Mouse (Mus musculus) inflammation-experienced regulatory T-cells, adult 6 months (primary cell): ENCODE results near the gene Usp32. TPM values are rescaled to one million over a fixed set of nuclear protein-coding genes. Genes with fewer than 3 reads are reported as not detected.

Source experiments
- ATAC-seq: one replicate; pipeline ENCODE4 v1.8.0; 2017
- polyA plus RNA-seq, 3 experiments: library from polyadenylated mRNA; unstranded; fragments of 100-300 nt; shearing (Covaris generic); gene quantifications; one replicate each; pipeline ENCODE4 v1.2.1; 2017

The Usp32 gene
- polyA plus RNA-seq, 3 experiments from 2014 or later: 5.2 to 9.4 (median 8.8) TPM

GRCm38 (mm10) chr11:84947206-84947605 lies 192.8 kb downstream of the Usp32 start:
- no peak for ATAC-seq

- no peak for ATAC-seq
Measured at GRCm38 (mm10) chr11:84945841-84946240, 194.1 kb downstream of the Usp32 start.

GRCm38 (mm10) chr11:84944639-84945435 lies 195.1 kb downstream of the Usp32 start:
- ATAC-seq: no peak

GRCm38 (mm10) chr11:84943948-84944347 lies 196.0 kb downstream of the Usp32 start:
- ATAC-seq: no peak

GRCm38 (mm10) chr11:84940140-84940539 lies 199.8 kb downstream of the Usp32 start:
- ATAC-seq: no peak

GRCm38 (mm10) chr11:84939508-84940053 lies 200.4 kb downstream of the Usp32 start:
- no peak for ATAC-seq

Other genes with a start within 250 kb of the Usp32 start
- 10 to 100 TPM; 35.6 to 37.3 (median 36.7) TPM for gene Znhit3, start 223.8 kb downstream of the Usp32 start, polyA plus RNA-seq
- gene Car4, start 182.4 kb downstream of the Usp32 start, polyA plus RNA-seq: not detected
- gene 1700125H20Rik, start 30.2 kb upstream of the Usp32 start, polyA plus RNA-seq: not detected
- gene Appbp2, start 95.0 kb upstream of the Usp32 start, polyA plus RNA-seq: 10 to 100 TPM; 14.7 to 16.9 (median 16.3) TPM
- 1 to 10 TPM; 3.7 to 4.2 (median 3.8) TPM for gene Ppm1d, start 171.1 kb upstream of the Usp32 start, polyA plus RNA-seq
- 10 to 100 TPM; 25.6 to 48.7 (median 33.9) TPM for gene Bcas3, start 213.0 kb upstream of the Usp32 start, polyA plus RNA-seq